Mouse (Mus musculus): ENCODE measurements around the gene Gm28230.

Gene Gm28230

GRCm38 (mm10) chr2:74691022-74691951, 35.2 kb upstream of the Gm28230 start, which contains the start of gene Hoxd10:
Gene Hoxd10 (plus strand): TSS chr2:74691924.
- DNase-seq (ENCODE audit: low spot score in 2 of 2): no peak

- DNase-seq (ENCODE audit: low spot score in 2 of 2): no peak
Measured at GRCm38 (mm10) chr2:74691995-74692807, 34.3 kb upstream of the Gm28230 start.

- no peak for DNase-seq (ENCODE audit: low spot score in 2 of 2)
Measured at GRCm38 (mm10) chr2:74692808-74693431, 33.6 kb upstream of the Gm28230 start.

GRCm38 (mm10) chr2:74693432-74693827, 33.1 kb upstream of the Gm28230 start:
- no peak for DNase-seq (ENCODE audit: low spot score in 2 of 2)

GRCm38 (mm10) chr2:74694066-74694465, 32.5 kb upstream of the Gm28230 start:
- no peak for DNase-seq (ENCODE audit: low spot score in 2 of 2)

GRCm38 (mm10) chr2:74695383-74695782, 31.1 kb upstream of the Gm28230 start:
- DNase-seq (ENCODE audit: low spot score in 2 of 2): no peak

GRCm38 (mm10) chr2:74695813-74696430, 30.6 kb upstream of the Gm28230 start:
- DNase-seq (ENCODE audit: low spot score in 2 of 2): no peak

- no peak for DNase-seq (ENCODE audit: low spot score in 2 of 2)
Measured at GRCm38 (mm10) chr2:74696442-74697335, 29.8 kb upstream of the Gm28230 start.

- no peak for DNase-seq (ENCODE audit: low spot score in 2 of 2)
Measured at GRCm38 (mm10) chr2:74697567-74698121, 28.9 kb upstream of the Gm28230 start, which contains the start of gene Hoxd9. Gene Hoxd9 (plus strand): TSS chr2:74697727.

GRCm38 (mm10) chr2:74698201-74699052, 28.1 kb upstream of the Gm28230 start:
- DNase-seq (ENCODE audit: low spot score in 2 of 2): no peak

- DNase-seq (ENCODE audit: low spot score in 2 of 2): no peak
Measured at GRCm38 (mm10) chr2:74699053-74699430, 27.5 kb upstream of the Gm28230 start.

GRCm38 (mm10) chr2:74699664-74700545, 26.6 kb upstream of the Gm28230 start:
- no peak for DNase-seq (ENCODE audit: low spot score in 2 of 2)

GRCm38 (mm10) chr2:74700546-74701112, 25.9 kb upstream of the Gm28230 start:
- no peak for DNase-seq (ENCODE audit: low spot score in 2 of 2)

GRCm38 (mm10) chr2:74701949-74702819, 24.3 kb upstream of the Gm28230 start:
- DNase-seq (ENCODE audit: low spot score in 2 of 2): peak; percentile 44 to 77

- DNase-seq (ENCODE audit: low spot score in 2 of 2): no peak
Measured at GRCm38 (mm10) chr2:74702820-74703219, 23.7 kb upstream of the Gm28230 start.

- DNase-seq (ENCODE audit: low spot score in 2 of 2): no peak
Measured at GRCm38 (mm10) chr2:74703317-74703716, 23.2 kb upstream of the Gm28230 start.
